Mouse (Mus musculus): ENCODE data around the gene Necap2. TPM values are rescaled to one million over a fixed set of nuclear protein-coding genes. Genes with fewer than 3 reads are reported as not detected.

Gene Necap2
- polyA plus RNA-seq (2012; rRNA removed) = 34.5 and 37.7 TPM in 2 replicates

GRCm38 (mm10) chr4:141077681-141078509 is at the start of gene Necap2:
Gene Necap2 (minus strand): TSS chr4:141078357.

GRCm38 (mm10) chr4:141088033-141088432 is 9.9 kb upstream of the Necap2 start, which contains the start of gene Spata21:
Gene Spata21 (plus strand): TSS chr4:141088333.

DNA sequence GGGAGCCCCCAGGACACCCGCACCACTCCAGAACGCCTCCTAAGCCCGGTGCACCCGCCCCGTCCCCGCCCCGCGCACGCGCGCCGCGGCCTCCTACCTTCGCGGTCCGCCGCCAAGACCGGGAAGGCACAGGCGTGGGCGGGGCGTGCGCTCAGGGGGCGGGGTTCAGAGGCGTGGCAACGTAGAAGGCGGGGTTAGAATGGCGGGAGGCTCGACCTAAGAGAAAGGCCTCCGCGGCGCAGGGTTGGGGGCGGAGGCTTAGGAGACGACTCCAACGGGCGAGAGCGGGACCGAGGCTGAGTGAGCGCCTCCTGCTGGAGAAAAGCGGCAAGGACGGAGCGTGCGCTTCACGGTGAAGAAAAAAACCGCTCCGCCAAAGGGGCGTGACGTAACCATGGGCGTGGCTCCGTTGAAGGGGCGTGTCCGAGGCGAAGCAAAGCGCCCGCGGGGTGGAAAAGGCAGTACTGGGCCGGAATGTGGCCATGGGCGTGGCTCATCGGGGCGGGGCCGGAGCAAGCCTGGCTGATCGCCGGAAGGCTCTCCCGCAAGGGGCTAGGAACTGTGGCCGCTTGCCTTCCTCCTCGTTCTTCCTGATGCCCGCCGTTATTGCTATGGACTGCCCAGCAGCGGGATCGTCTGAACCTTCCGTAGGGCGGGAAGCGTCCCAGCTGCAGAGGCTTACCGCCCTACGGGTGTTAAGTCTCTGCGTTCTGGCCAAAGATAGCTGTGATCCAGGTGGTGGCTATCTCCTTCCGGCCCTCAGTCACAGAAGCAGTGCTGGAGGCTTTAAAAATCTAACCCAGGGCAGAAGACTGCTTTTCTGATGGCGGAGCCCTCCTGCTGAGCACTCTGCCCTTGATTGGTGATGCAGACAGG is 17.5 kb downstream of the Necap2 start, which contains the start of gene Crocc:
Crocc (minus strand) TSS at position 125 of the 876 bp plus-strand sequence.

Other genes with a start within 250 kb of the Necap2 start
- gene Padi1, start 232.6 kb downstream of the Necap2 start, polyA plus RNA-seq (2012; rRNA removed) = 0.01 and 0.04 TPM in 2 replicates
- gene Padi2, start 172.0 kb downstream of the Necap2 start, polyA plus RNA-seq (2012; rRNA removed) = 0.66 TPM in 2 replicates
- 121 and 122 TPM in 2 replicates for gene Sdhb, start 117.2 kb downstream of the Necap2 start, polyA plus RNA-seq (2012; rRNA removed)
- gene Atp13a2, start 91.5 kb downstream of the Necap2 start, polyA plus RNA-seq (2012; rRNA removed) = 19.2 and 21.4 TPM in 2 replicates
- 9.4 and 10.2 TPM in 2 replicates for gene Mfap2, start 67.9 kb downstream of the Necap2 start, polyA plus RNA-seq (2012; rRNA removed)
- gene Crocc, start 17.8 kb downstream of the Necap2 start, polyA plus RNA-seq (2012; rRNA removed) = 1.5 and 1.8 TPM in 2 replicates
- 0.02 TPM in 2 replicates for gene Spata21, start 10.0 kb upstream of the Necap2 start, polyA plus RNA-seq (2012; rRNA removed)
- 17.8 and 19.0 TPM in 2 replicates for gene Szrd1, start 61.4 kb upstream of the Necap2 start, polyA plus RNA-seq (2012; rRNA removed)
- gene Fbxo42, start 69.6 kb upstream of the Necap2 start, polyA plus RNA-seq (2012; rRNA removed) = 6.6 and 7.7 TPM in 2 replicates
- gene Rsg1, start 135.6 kb upstream of the Necap2 start, polyA plus RNA-seq (2012; rRNA removed) = 0.46 and 0.48 TPM in 2 replicates
- 2.5 and 3.2 TPM in 2 replicates for gene Arhgef19, start 161.1 kb upstream of the Necap2 start, polyA plus RNA-seq (2012; rRNA removed)
- 2.1 and 2.2 TPM in 2 replicates for gene Epha2, start 222.9 kb upstream of the Necap2 start, polyA plus RNA-seq (2012; rRNA removed)